Mouse (Mus musculus): ENCODE measurements around the gene Gid8. TPM values are rescaled to one million over a fixed set of nuclear protein-coding genes. Genes with fewer than 3 reads are reported as not detected.

The Gid8 gene
- total RNA-seq, 2 experiments from 2014 or later: 61.8 to 63.6 TPM

- intact Hi-C loops (cut with DNase I): loop anchor here (10.0 kb wide), 1 partner anchor 268 kb away; no protein-coding TSS in a partner anchor
- no peak for DNase-seq (ENCODE audit: low spot score in 2 of 2)
Observed at GRCm38 (mm10) chr2:180742820-180743219, 32.9 kb downstream of the Gid8 start.

- no peak for DNase-seq (ENCODE audit: low spot score in 2 of 2)
- intact Hi-C loops (cut with DNase I): loop anchor here (10.0 kb wide), 1 partner anchor 269 kb away; no protein-coding TSS in a partner anchor
Observed at GRCm38 (mm10) chr2:180743321-180743720, 33.4 kb downstream of the Gid8 start.

- intact Hi-C loops (cut with DNase I): loop anchor here (2.0 to 10.0 kb wide), 3 partner anchors 33 to 271 kb away; partner anchors contain the start of gene Mrgbp
- DNase-seq (ENCODE audit: low spot score in 2 of 2): peak; percentile 92
Observed at GRCm38 (mm10) chr2:180745248-180745927, 35.5 kb downstream of the Gid8 start.

- DNase-seq (ENCODE audit: low spot score in 2 of 2): no peak
- intact Hi-C loops (cut with DNase I): loop anchor here (5.0 to 10.0 kb wide), 2 partner anchors 164 to 272 kb away; partner anchors contain the start of gene Mrgbp
Observed at GRCm38 (mm10) chr2:180746569-180747192, 36.8 kb downstream of the Gid8 start.

GRCm38 (mm10) chr2:180748904-180749303, 39.0 kb downstream of the Gid8 start:
- intact Hi-C loops (cut with DNase I): loop anchor here (5.0 to 10.0 kb wide), 2 partner anchors 167 to 274 kb away; partner anchors contain the start of gene Mrgbp
- no peak for DNase-seq (ENCODE audit: low spot score in 2 of 2)

- intact Hi-C loops (cut with DNase I): no loop called here
Observed at GRCm38 (mm10) chr2:180754976-180755688, 45.2 kb downstream of the Gid8 start.

GRCm38 (mm10) chr2:180755896-180756295, 46.0 kb downstream of the Gid8 start:
- intact Hi-C loops (cut with DNase I): no loop called here
- no peak for DNase-seq (ENCODE audit: low spot score in 2 of 2)

More at GRCm38 (mm10) chr2:180754976-180755688, 45.2 kb downstream of the Gid8 start:
- no peak for DNase-seq (ENCODE audit: low spot score in 2 of 2)

- DNase-seq (ENCODE audit: low spot score in 2 of 2): no peak
- intact Hi-C loops (cut with DNase I): no loop called here
Observed at GRCm38 (mm10) chr2:180756786-180757185, 46.9 kb downstream of the Gid8 start.

GRCm38 (mm10) chr2:180758513-180759263, 48.8 kb downstream of the Gid8 start:
- intact Hi-C loops (cut with DNase I): no loop called here
- no peak for DNase-seq (ENCODE audit: low spot score in 2 of 2)

- no peak for DNase-seq (ENCODE audit: low spot score in 2 of 2)
- intact Hi-C loops (cut with DNase I): no loop called here
Observed at GRCm38 (mm10) chr2:180764986-180765385, 55.1 kb downstream of the Gid8 start.

- intact Hi-C loops (cut with DNase I): no loop called here
- no peak for DNase-seq (ENCODE audit: low spot score in 2 of 2)
Observed at GRCm38 (mm10) chr2:180765713-180766112, 55.8 kb downstream of the Gid8 start.

Other genes with a start within 250 kb of the Gid8 start
- 10 to 100 TPM; 11.4 to 14.1 TPM for gene Ntsr1, start 210.1 kb upstream of the Gid8 start, total RNA-seq (2021)
- 10 to 100 TPM; 15.9 to 20.9 TPM for gene Mrgbp, start 128.8 kb upstream of the Gid8 start, total RNA-seq (2021)
- 10 to 100 TPM; 61.5 to 62.9 TPM for gene Ogfr, start 120.9 kb upstream of the Gid8 start, total RNA-seq (2021)
- gene Col9a3, start 112.3 kb upstream of the Gid8 start, total RNA-seq (2021): 10 to 100 TPM; 23.2 to 31.7 TPM
- 1 to 10 TPM; 2.5 to 3.3 TPM for gene Tcfl5, start 67.4 kb upstream of the Gid8 start, total RNA-seq (2021)
- 10 to 100 TPM; 56.6 to 57.7 TPM for gene Dido1, start 118 bp upstream of the Gid8 start, total RNA-seq (2021)
- gene Slc17a9, start 15.1 kb downstream of the Gid8 start, total RNA-seq (2021): 1 to 10 TPM in 1 of 2 experiments, under 1 TPM in 1; 0.24 to 1.1 TPM
- not detected for gene Bhlhe23, start 66.8 kb downstream of the Gid8 start, total RNA-seq (2021)
- gene Ythdf1, start 210.8 kb downstream of the Gid8 start, total RNA-seq (2021): 10 to 100 TPM; 63.1 to 68.4 TPM
- not detected for gene Birc7, start 218.9 kb downstream of the Gid8 start, total RNA-seq (2021)
- gene Nkain4, start 244.6 kb downstream of the Gid8 start, total RNA-seq (2021): 10 to 100 TPM; 35.7 to 45.1 TPM